Mouse (Mus musculus): ENCODE measurements around the gene Adam12.

The Adam12 gene

DNA sequence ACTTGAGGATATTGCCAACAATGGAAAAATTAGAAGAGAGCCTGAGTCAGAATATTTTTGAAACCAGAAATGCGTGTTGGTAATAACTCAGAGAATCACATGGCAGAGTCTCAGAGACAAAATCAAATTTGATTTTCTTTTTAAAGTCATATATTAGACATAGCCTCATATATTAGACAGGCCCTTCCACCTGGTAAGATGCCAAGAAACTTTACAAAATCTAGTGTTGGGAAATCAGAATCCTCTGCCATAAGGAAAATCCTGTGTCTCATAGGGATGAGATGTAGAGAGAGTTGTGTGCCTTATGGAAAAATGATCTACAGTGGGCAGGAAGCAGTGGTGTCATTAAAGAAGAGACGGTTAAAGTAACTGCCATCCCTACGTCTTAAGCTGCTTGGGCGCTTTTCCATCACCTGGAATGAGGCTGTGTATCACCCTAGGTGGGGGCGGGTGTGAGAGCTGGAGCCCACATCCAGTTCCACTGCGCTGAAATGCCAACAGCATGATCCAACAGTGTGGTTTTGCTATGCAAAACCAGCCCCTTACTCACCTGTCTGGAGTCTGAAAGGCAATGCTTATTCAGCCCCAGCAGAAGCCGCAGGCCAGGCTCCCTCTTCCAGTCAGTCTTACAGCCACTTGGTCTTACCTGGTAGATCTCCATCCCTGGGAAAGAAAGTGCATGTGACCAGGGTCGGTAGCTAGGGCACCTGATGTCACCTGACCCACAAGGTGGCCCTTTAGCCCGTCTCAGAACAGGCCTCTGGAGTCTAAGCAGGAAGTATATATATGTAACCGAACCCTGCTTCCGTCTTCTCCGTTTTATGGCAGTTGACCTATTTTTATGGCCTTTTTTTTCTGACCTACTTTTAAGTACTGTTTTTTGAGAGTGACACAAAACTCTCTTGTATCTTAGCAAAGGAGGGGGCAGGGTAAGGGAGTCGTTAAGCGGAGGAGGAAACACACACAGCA is at the start of gene Adam12:
TSS of gene Adam12 (minus strand) at position 769 of the 969 bp plus-strand sequence.
- in situ Hi-C loops (cut with MseI, MboI) = no loop called here

DNA sequence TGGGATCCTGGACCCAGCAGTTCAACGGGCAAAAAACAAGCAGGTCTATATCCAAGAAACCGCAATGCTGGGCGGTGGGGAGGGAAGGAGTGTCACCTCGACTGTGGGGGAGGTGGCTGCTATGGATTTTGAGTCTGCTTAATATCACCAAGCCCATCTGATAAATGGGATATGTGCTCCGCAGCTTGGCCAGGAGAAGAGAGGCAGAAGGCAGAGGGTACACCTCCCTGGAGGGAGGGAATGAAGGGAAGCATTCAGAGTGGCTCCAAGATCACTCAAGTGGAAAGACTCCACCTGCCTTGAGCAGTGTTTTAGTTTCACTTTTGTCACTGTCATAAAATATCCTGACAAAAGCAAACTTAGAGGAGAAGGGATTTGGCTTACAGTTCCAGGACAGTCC is 41.0 kb upstream of the Adam12 start:
- in situ Hi-C loops (cut with MseI, MboI) = no loop called here

DNA sequence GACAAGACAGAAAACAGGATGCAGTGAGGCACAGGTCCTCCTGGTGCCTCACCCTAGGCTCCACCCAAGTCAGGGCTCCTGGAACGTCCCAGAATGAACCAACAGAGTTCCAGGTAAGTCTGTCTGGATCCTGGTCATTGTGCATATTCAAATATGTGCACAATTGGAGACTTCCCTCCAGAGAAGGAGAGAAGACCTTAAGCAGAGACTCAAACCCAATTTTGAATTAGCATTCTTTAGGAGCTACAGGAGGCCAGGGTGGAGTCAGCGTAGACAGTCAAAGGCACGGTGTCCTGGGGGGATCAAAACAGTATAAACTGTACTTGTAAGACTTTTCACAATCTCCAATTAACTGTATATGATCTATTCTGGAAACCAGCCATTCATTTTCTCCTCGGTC is 40.5 kb upstream of the Adam12 start:
- in situ Hi-C loops (cut with MseI, MboI) = no loop called here

DNA sequence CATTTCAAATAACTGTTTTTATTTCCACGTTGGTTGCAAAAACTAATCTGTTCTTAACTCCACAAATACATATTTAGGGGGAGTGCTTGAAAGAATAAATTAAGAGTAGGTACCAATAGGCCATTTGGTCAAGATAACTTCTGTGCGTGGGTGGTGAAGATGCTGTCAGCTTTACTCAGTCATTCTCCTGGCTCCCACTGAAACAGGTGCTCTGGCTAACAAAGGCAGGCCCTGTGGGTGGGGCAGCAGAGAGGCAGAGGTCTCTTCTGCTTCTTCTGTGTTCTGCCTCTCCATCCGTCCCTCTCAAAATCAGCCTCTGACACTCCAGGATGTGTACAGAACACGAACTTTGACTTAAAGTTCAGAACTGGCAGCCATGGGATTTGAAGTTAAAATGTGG is 33.8 kb upstream of the Adam12 start:
- in situ Hi-C loops (cut with MseI, MboI) = no loop called here

DNA sequence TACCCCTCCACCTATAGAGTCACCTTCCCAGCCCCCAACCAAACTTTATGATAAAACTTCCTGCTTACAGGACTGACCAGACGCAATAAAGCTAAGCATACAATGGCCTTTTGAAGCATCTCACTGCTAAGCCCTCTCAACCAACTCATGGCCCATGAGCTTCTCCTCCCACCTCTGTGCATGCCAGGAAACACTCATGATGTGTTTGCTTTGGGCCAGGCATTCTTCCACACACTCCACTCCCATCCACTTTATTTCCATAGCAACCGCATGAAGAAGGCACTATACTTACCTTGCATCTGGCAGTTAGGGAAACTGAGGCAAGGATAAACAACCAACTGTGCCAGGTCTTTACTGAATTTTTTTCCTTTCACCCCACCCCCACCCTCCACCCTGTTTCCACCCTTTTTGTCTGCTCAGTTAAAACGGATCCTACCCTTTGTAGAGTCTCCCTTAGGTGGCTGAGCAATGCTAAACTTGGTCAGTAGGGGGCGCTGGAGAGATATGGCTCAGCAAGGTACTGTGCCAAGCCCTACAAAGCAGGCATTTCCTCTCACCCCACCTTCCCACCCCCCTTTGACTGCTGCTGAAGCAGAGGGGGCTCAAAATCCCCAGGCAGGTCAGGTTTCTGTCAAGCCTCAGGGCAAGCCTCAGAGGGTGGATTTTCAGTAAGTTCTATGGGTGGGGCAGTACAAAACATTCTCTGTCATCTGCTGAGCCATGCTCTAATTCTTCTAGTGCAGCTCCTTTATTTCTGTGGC is 31.4 kb upstream of the Adam12 start:
- in situ Hi-C loops (cut with MseI, MboI) = no loop called here

DNA sequence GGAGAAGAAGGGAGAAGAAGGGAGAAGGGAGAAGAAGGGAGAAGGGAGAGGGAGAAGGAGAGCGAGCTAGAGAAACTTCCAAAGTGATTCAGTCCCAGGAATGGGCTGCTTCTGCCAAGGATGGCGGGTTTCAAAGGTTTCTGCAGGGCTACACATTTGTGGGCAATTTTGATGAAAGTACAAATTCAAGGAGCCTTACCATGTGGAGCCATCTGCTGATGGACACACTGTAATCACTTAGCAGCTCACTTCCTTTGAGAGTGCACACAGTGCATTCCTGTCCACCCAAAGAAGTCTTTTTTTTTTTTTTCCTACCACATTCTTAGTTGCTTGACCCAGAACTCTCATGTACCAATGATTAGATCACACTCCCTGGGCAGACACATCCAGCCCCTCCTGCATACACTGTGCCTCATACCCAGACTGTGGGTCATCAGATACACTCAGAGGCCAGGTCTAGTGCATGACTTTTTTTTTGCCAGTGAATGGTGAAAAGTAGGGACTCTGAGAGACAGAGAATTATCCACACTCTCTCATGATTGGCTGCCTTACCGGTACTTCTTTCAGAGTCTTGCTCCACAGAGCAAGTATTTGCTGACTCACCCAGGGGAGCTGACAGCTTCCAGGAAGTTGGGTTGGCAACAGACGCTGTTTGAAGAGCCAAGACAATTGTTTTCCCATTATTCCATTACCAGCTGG is 29.2 kb upstream of the Adam12 start:
- in situ Hi-C loops (cut with MseI, MboI) = no loop called here

DNA sequence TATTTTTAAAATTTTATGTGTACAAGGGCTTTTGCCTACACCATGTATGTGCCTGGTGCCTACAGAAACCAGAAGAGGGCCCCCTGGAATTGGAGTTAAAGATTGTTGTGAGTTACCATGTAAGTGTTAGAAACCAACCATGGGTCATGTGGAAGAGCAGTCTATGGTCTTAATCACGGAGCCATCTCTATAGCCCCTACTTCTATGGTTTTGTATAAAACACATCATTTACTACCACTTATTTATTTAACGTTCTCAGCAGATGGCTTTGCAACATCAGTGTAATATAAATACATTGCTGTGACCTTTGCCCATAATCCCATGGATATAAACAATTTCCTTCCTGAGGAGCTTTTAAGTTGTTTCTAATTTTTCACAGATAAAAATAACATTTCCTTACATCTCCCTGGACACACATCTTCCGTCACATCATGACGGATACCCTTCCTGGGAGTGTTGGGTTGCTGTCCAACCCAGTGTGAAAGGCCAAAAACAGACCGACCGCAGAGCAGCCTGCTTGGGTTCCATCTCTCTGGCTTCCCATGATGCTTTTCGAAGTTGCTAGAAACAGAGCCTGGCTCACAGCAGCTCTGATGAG is 18.4 kb upstream of the Adam12 start:
- in situ Hi-C loops (cut with MseI, MboI) = no loop called here

DNA sequence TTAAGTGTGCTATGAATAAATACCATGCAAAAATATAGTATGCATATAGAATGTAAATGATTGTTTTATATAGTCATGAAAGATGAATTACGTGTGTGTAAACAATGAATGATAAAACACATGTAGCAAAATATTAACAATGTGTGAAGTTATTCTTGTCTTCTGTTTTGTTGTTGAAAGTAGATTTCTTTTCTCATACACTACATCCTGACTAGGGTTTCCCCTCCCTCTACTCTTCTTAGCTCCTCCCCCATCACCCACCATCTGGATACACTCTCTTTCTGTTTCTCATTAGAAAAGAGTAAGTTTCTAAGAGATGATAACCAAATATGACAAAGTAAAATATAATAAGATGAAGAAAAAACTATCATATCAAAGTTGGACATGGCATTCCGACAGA is 16.1 kb upstream of the Adam12 start:
- in situ Hi-C loops (cut with MseI, MboI) = no loop called here

DNA sequence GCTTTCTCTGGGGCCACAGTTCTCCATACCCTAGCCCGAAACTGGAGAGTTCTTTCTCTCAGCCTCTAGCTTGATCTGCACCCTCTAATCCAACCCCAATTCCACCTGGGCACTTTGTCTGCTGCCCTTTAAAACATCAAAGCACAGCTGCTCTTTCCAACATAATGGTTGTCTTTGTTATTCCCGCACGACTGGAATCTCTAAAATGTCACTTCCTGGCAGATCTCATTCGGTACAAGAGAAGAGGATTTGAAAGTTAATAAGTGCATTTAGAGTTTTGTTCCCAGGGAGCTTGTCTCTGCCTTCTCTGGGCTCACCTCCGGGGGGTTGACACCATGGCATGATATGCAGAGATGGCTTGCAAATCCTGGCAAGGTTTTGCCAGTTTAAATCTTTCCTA is 14.7 kb upstream of the Adam12 start:
- in situ Hi-C loops (cut with MseI, MboI) = no loop called here

DNA sequence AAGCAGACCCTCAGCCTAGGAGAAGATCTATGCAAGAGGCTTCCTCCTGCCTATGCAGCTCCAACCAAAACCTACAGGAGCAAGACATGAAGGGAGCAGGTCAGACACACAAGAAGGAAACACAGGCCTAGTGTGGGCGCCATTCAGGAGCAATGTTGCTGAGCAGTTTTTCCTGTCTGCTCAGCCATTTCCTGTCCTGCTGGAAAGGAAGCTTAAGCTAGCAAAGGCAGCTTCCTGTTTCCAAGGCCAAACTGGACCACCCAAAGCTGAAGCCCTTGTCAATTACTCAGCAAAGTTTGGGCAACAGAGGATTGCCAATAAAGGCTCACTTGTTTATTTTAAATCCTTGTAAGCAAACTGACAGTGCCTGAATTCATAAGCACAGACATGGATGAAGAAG is 10.8 kb upstream of the Adam12 start:
- in situ Hi-C loops (cut with MseI, MboI) = no loop called here

DNA sequence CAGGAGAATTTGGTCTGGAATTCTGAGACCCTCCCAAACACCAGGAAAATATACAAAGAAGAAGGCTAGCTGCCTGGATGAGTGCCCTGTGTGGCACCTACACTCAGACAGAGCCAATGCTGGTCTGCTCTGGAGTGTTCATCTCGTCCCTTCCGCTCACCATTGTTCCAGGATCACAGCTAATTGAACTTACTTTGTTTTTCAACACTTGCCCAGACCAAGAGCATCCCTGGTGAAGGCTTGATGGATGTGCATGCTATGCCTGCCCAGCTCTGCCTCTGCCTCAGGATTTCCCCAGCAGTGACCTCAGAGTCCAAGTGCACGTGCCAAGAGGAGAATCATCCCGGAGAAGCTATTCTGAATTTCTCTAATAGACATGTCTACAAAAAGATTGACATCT is 9.3 kb upstream of the Adam12 start:
- in situ Hi-C loops (cut with MseI, MboI) = no loop called here

DNA sequence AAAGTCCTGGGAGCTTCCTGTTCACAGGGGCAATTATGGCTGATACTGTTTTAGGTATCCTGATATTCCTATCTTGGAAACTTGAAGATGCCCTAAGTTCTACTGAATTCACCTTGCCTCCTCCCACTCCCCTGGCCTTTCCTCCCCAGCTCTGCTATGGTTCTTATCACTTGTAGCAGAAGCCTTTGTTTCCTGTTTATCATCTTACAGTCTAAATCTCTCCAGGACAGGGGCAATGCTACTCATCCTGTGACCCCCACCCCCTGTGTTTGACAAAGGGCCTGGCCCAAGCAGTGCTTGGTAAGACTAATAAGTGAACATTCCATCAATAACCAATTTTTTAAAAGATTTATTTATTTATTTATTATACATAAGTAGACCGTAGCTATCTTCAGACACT is 8.6 kb upstream of the Adam12 start:
- in situ Hi-C loops (cut with MseI, MboI) = no loop called here

DNA sequence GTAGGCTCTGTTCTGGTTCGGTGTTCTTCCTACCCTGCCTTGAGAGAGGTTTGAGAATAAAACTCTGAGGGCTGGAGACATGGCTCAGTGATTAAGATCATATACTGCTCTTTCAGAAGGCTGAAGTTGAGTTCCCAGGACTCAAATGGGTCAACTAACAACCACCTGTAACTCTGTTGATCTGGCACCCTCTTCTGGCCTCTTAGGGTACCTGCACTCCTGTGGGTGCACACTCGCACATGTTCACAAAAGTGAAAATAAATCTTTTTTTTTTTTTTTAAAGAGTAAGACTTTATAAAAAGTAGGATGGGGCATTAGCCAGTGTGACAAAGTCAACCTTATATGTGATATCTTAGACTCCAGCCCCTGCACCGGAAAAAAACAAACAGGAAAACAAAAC is 6.9 kb upstream of the Adam12 start:
- in situ Hi-C loops (cut with MseI, MboI) = no loop called here

DNA sequence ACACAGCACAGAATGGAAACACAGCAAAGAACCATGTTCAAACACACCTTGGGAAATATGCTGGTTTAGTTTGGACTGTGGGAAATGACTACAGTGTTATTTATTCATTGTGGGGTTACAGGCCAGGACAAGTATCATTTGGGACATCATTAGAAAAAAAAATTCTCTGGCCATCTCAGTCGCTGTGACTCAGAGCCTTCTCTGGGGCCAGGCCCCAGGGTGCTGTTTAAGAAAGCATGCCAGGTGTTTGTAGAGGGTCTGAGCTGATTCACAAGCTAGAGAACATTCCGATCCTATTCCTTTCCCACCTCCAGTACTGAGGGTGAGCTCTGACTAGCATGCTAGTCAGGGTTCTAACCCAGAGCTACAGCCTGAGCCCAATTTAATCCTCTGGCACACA is 5.4 kb upstream of the Adam12 start:
- in situ Hi-C loops (cut with MseI, MboI) = no loop called here

DNA sequence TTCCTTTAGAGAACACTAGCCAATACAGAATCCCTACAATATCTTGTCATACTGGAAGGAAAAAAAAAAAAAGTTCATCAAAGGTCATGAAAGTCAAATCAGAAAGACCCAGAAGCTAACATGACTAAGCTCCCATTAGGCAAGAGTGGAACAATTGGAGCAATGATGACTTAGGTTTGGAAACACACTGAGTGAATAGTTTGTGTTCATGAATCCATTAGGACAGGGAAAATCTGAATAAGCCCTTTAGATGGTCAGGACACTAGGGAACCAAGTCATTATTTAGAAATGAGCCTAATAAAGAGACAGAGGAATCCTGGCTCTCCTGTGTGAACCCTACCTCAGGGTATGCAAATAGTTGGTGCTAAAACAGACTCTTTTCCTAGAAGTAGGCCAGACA is 4.8 kb upstream of the Adam12 start:
- in situ Hi-C loops (cut with MseI, MboI) = no loop called here

DNA sequence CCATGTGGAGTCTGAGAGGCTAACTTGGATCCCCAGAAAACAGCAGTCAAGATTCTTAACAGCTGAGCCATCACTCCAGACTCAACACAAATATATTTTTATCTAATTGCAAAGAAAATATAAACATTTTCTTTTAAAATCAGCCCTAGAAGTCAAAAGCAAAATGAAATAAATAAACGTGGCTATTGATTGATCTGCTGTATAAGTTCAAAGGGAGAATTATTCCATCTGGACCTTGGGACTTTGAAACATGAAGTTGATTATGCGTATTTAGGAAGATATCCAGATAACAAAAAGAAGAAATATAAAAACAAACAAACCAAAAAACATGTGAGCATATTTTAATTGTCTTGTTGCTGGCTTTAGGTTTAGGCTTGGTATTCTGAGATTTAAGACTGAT is 3.6 kb upstream of the Adam12 start:
- in situ Hi-C loops (cut with MseI, MboI) = no loop called here

DNA sequence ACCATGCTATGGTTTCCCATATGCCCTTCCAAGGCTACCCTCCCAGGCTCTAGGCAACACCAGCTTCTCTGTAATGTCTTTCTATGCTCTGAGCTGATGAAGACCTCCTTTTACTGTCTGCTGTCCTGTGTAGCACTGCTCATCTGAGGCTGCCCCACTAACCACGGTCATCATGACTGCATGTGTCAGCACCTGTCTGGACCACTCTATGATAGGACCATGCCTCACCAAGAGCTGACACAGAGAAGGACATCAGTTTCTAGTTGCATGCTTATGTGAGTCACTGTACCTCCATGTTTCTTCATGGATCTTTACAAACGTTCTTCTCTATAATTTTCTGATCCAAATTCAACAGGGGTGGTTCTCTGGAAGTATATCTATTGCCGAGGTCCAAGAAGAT is 1.2 kb downstream of the Adam12 start:
- in situ Hi-C loops (cut with MseI, MboI) = no loop called here

DNA sequence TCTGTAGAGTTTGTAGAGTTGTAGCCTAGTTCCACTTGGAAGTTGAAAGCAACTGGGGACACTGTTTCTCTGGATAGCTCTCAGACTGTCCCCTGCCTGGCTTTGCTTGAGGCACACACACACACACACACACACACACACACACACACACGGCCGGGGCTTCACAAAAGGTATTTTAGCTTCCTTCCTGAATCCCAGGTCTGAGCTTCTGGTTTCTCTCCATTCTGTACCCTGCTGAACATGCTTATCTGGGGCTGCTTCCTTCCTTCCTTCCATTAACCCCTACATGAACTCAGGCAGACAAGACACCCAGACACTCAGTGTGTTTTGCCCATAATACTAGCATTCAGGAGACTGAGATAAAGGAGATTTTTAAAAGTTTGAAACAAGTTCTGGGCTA is 2.0 kb downstream of the Adam12 start:
- in situ Hi-C loops (cut with MseI, MboI) = no loop called here

DNA sequence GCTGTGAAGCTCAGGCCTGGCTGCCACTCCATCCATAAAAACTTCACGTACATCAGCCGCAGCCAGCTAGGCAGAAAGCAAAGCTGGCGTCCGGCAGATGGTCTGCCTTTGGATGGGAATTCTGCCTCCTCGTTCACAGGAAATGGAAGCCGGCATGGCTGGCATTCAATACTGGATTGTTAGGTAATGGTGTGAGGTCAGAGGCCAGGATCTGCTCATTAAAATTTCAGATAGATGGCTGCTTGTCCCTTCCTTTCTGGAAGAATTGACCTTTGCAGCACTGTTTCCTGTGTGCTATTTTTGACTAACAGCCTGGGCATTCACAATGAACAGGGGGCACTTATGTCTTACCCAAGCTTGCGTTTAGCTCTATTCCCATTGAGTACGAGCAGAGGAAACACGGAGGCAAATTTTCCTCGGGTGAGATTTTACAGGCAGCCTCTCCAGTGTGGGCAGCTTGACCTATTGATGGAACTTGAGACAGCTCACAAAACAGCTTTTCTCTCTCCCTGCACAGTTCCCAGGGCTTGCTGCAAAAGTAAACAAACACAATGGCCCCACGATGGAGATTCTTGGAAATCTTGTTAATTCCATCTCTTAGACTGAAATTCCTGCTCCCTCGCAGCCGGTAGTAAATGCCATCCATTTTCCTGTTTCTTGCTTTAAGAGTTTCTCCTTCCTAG is 4.0 kb downstream of the Adam12 start:
- in situ Hi-C loops (cut with MseI, MboI) = no loop called here

DNA sequence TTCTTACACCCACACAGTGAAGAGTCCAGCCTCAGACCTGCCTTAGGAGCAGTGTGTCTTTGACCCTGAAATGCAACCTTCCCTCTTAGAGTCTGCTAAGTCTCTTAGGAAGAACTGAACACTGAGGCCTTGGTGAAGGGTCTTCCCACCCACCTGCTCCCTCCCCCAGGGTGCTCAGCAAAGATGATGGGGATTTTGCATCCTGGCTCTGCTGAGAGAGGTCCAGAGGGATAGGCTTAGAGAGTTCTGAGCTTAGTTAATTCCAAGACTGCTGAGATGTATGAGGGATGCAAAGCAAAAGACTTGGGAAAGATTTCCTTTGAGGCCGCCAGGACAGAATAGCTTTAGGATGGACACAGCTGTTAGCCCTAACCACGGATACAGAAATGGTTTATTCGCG is 4.8 kb downstream of the Adam12 start:
- in situ Hi-C loops (cut with MseI, MboI) = no loop called here

DNA sequence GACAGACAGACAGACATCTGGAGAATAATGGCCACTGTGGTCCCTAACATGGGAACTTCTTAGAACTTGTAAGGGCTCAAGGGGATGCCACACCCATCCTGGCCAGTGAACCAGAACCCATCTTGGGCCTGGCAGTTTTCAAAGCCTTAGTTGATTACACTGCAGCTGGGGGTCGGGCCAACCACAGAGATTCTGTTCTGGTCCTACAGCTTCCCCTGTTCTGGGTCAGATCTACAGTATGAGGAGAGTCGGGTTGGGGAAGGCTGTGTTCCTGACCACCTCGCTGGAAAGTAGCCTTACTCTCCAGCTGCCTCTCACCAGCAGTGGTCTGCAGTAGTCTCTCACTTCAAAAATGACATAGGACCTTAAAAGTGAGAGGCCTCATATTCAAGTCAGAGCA is 5.7 kb downstream of the Adam12 start:
- in situ Hi-C loops (cut with MseI, MboI) = no loop called here
